Mouse (Mus musculus): ENCODE results near the gene Catsperb. TPM values are rescaled to one million over a fixed set of nuclear protein-coding genes. Genes with fewer than 3 reads are reported as not detected.

Catsperb gene
- not detected for polyA plus RNA-seq (2014; fragmentation: Illumina TruSeq; extraction: RNeasy Lipid Tissue Mini Kit (QIAGEN cat#74804); ENCODE audit: low replicate concordance)

GRCm38 (mm10) chr12:101404353-101404752, at the start of gene Catsperb:
Gene Catsperb, plus strand, starts transcription at chr12:101404653.

All from small intestine, adult 10 weeks (tissue).